Mouse (Mus musculus): ENCODE data around the gene Gtf2h3. TPM values are rescaled to one million over a fixed set of nuclear protein-coding genes. Genes with fewer than 3 reads are reported as not detected.

Gtf2h3 gene
- 70.0 and 76.0 TPM in 2 replicates for polyA plus RNA-seq (2012; rRNA removed)

DNA sequence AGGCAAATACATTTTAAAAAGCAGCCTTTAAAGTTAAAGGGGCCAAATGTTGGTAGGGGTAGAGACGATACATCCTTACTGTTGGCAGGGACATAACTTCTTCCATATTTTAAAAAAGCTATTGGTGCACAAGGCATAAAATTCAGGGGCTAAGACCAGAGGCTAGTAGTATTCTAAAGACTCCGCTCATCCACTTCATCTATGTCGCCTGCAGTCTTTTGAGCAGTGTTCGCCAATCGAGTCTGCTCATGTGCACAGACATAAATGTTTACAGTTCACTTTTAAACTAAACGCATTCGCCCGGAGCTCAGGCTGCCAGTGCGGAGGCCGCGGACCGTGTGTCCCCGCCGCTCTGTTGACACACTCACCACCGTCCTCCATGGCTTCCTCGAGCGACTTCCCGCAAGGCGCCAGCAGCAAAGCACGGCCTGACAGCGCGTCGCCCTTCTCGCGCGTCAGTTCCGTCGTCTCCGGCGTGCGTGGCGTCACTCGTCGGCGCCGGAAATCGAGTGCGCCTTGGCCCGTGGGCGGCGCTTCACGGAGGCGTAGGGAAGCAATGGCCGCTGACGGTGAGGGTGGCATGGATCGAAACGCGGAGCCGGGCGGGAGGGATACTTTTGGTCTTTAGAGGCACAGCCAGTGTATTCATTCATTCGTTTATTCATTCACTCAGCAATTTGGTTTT is at the start of gene Gtf2h3, which contains the start of gene Eif2b1:
TSS of gene Gtf2h3 (plus strand) at position 508 of the 685 bp plus-strand sequence.
TSS of gene Eif2b1 (minus strand) at position 499 of the 685 bp plus-strand sequence.

DNA sequence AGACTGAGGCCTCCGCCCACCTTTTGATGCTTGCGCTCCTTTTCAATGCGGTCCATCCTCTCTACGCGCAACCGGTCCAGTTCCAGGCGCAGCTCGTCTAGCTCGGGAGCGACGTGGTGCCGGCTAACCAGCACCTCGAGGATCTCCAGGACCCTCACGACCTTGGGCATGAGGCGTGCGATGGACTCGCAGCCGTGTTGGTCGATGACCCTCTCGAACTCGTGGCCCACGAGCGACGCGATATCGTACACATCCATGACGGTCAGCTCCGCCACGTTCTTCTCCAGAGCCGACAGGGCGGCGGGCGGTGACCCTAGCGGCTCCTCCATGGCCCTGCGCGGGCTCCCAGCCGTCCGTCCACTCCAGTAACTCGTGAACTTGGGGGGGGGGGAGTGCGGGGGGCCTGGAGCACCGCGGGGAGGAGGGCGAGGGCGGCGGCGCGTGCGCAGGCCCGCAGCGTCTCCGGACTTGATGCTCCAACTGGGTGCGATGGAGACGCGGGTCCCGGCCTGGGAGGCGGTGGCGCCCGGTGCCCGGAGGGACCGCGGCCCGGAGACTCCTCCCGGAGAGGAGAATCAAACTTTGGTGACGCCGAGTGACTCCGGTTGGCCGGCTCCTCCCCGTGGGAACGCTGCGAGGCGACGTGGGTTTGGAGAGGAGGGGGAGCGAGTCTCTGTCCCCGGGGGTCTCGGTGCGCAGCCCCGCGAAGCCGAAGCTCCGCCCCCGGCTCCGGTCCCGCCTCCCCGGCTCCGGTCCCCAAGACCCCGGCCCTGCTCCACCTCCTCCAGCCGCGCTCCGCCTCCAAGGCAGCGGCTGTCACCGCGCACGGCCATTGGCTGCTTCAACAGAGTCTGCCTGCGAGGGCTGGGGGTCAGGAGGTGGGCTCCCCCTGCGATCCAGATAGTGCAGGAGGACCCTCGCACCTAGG is 48.0 kb upstream of the Gtf2h3 start, which contains the start of gene Rilpl1:
TSS of gene Rilpl1 (minus strand) at position 737 of the 928 bp plus-strand sequence.

DNA sequence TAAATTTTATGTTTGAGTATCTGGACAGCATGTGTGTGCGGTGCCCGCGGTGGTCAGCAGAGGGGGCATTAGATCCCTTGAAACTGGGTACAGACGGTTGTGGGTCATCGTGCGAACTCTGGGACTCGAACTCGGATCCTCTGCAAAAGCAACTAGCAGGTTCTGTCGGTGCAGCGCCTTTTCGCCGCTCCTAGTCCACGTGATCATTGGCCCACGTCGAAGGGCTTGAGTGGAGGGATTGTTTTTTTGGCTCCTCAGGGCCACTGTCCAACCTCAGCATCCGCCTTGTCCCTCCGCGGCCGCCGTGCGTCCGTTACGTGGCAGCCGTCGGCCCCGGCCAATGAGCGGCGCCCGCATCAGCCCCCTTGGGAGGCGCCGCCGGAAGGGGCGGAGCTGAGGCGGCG is 38.6 kb upstream of the Gtf2h3 start, which contains the start of gene Tmed2:
TSS of gene Tmed2 (plus strand) at position 313 of the 404 bp plus-strand sequence.

DNA sequence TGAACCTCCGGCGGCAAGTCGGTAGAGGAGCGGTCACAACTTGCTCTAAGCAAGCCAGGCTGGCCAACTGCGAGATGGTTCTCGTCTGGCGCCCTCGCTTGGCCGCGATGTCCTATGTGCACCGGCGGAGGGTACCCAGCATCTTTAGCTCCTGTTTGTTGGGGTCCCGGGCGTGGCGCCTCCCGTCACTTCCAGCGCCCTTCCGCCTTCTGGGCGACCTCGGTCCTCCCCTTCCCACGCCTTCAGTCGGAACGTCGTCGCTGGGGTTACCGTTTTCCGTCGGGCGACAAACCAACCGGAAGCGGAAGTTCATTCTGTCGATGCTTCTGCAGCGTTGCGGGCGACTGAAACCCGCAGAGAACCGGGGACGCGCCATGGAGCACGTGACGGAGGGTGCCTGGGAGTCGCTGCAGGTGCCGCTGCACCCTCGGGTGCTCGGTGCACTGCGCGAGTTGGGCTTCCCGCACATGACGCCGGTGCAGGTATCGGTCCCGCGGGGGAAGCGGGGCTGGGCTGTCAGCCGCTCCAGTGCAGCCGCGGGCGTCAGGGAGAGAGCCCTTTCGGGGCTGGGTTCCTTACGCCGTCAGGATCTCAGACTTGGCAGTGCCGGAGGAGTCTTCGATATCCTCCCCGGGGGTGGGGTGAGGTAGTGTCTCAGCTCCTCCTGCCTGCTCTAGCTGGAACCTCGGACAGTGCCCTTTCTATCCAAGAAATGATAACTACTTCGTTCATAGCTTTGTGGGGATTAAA is 26.2 kb upstream of the Gtf2h3 start, which contains the start of gene Ddx55:
TSS of gene Ddx55 (plus strand) at position 307 of the 750 bp plus-strand sequence.

DNA sequence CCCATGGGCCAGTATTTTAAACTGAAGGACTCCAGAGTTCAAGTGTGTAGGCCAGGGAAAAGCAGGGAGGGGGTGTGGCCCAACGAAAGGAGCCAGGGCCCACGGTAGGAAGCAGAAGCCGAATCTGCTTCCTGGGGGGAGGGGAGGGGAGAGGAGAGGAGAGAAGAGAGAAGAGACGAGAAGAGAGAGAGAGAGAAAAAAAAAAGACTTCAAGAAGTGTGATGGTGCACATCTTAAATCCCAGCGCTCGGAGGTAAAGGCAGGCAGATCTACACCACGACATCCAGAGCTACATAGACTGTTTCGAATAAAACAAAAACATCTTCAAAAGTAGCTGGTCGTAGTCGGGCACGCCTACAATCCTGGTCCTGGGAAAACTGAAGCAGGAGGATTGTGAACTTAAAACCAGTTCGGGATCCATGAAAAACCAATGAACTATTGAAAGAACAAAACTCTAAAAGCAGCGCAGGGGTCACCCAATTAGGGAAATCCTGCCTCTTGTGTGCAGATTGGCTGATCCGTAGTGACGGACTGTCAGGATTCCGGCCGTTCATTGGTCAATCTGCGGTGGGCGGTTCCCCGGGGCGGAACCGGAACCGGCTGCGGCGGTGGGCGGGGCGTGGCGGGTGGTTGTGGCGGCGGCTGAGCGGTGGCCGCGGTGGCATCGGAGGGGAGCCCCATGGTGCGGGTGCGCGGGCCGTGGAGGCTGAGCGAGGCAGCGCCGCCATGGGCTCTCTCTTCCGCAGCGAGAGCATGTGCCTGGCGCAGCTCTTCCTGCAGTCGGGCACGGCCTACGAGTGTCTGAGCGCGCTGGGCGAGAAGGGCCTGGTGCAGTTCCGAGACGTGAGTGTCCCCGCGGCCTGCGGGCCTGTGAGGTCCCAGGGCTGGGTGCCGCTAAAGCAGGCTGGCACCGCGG is 49.8 kb downstream of the Gtf2h3 start, which contains the start of gene Atp6v0a2:
TSS of gene Atp6v0a2 (plus strand) at position 129 of the 916 bp plus-strand sequence.

Other genes with a start within 250 kb of the Gtf2h3 start
- gene Cdk2ap1, start 216.1 kb upstream of the Gtf2h3 start, polyA plus RNA-seq (2012; rRNA removed), result 401 and 500 TPM in 2 replicates
- 50.2 and 52.6 TPM in 2 replicates for gene Sbno1, start 153.1 kb upstream of the Gtf2h3 start, polyA plus RNA-seq (2012; rRNA removed)
- 74.9 and 82.5 TPM in 2 replicates for gene Kmt5a, start 139.2 kb upstream of the Gtf2h3 start, polyA plus RNA-seq (2012; rRNA removed)
- 24.1 and 26.1 TPM in 2 replicates for gene Rilpl2, start 100.8 kb upstream of the Gtf2h3 start, polyA plus RNA-seq (2012; rRNA removed)
- gene Snrnp35, start 96.0 kb upstream of the Gtf2h3 start, polyA plus RNA-seq (2012; rRNA removed), result 19.9 TPM in 2 replicates
- gene Rilpl1, start 47.7 kb upstream of the Gtf2h3 start, polyA plus RNA-seq (2012; rRNA removed), result 12.8 and 14.0 TPM in 2 replicates
- gene Tmed2, start 38.4 kb upstream of the Gtf2h3 start, polyA plus RNA-seq (2012; rRNA removed), result 140 and 154 TPM in 2 replicates
- gene Ddx55, start 26.3 kb upstream of the Gtf2h3 start, polyA plus RNA-seq (2012; rRNA removed), result 31.1 and 31.2 TPM in 2 replicates
- gene Eif2b1, start within 50 bp of the Gtf2h3 start, polyA plus RNA-seq (2012; rRNA removed), result 41.4 and 42.7 TPM in 2 replicates
- 31.1 and 32.0 TPM in 2 replicates for gene Atp6v0a2, start 49.4 kb downstream of the Gtf2h3 start, polyA plus RNA-seq (2012; rRNA removed)
- gene Dnah10, start 145.9 kb downstream of the Gtf2h3 start, polyA plus RNA-seq (2012; rRNA removed), result 0.40 and 0.44 TPM in 2 replicates